Mouse (Mus musculus): ENCODE results near the gene Ddb1.
"Not testable (repeated sequence)": the region's sequence is repeated elsewhere in the genome, so short reads cannot be mapped to it uniquely, and the experiment has no call there.

DNA sequence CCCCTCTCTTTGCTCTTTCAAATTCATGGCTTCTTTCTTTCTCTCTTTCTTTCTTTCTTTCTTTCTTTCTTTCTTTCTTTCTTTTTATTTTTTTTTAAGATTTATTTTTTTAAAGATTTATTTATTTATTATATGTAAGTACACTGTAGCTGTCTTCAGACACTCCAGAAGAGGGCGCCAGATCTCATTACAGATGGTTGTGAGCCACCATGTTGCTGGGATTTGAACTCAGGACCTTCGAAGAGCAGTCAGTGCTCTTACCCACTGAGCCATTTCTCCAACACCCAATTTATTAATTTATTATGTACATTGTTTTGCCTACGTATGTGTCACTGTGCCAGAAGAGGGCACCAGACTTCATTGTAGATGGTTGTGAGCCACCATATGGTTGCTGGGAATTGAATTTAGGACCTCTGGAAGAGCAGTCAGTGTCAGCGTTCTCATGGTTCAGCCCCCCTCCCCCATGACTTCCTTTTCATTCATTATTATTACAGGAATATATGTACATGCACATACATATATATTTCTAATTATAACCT is 47.2 kb upstream of the Ddb1 start:
- TF ChIP-seq POLR2A (IDR thresholded peaks at IDR 0.05; ENCODE audit: borderline replicate concordance, extremely low read depth, low read depth, low read length); CTCF (IDR thresholded peaks at IDR 0.05; ENCODE audit: insufficient read depth, low read length): not testable (repeated sequence)

Measured in lung, adult 2 months (tissue).